Mouse (Mus musculus) cortical plate, adult 2 months (tissue): ENCODE results near the gene Dhx38. TPM values are rescaled to one million over a fixed set of nuclear protein-coding genes. Genes with fewer than 3 reads are reported as not detected.
A peak's percentile ranks its signal among the peaks of the same experiment; 100 is the strongest.

Source experiments
- H3K27ac ChIP-seq: fragments of 200-500 bp; 2 replicates; pipeline ENCODE4 v1.5.1; 2012; ENCODE audit warnings: low read length, control low read depth, inconsistent platforms; ENCODE audit not compliant: insufficient read depth
- H3K4me1 ChIP-seq: fragments of 200-500 bp; 2 replicates; pipeline ENCODE4 v1.6.1; 2011; ENCODE audit warnings: low read length; ENCODE audit not compliant: control insufficient read depth, insufficient read depth
- H3K4me3 ChIP-seq: fragments of 200-500 bp; 2 replicates; pipeline ENCODE4 v1.5.1; 2011; ENCODE audit warnings: mild to moderate bottlenecking, low read length, control low read depth; ENCODE audit not compliant: insufficient read depth
- CTCF ChIP-seq: fragments of 200-500 bp; IDR thresholded peaks from 2 replicates; pipeline ENCODE4 v1.5.1; 2011; ENCODE audit warnings: mild to moderate bottlenecking, control low read depth, low read length; ENCODE audit not compliant: insufficient read depth; ENCODE audit errors: extremely low read depth
- POLR2A ChIP-seq: fragments of 200-500 bp; IDR thresholded peaks from 2 replicates; pipeline ENCODE4 v1.6.1; 2011; ENCODE audit warnings: mild to moderate bottlenecking, low read length, control low read depth; ENCODE audit not compliant: insufficient read depth; ENCODE audit errors: extremely low read depth
- polyA plus RNA-seq: library from polyadenylated mRNA; depleted of rRNA; stranded (reverse); fragments of >200 nt; gene quantifications from 2 replicates; pipeline ENCODE4 v1.2.3, GENCODE M21; 2012

The Dhx38 gene
- polyA plus RNA-seq, 1 experiment, result 17.4 TPM

DNA sequence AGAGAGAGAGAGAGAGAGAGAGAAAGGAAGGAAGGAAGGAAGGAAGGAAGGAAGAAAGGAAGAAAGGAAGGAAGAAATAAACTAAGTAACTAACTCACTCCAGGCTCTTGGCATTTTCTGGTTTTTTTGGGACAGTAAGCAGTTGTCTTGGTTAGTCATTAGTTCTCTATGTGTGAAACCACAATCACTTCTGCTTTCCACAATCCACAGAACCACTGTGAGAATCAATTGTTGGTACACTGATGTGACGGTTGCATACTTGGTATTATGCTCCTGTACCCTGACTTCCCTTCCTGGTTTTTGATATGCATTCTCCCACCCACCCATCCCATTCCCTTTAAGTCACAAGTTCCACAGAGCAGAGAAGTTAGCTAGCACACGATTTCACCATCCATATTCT lies 1.8 kb downstream of the Dhx38 start:
- TF ChIP-seq CTCF (no peak), POLR2A (no peak)
- no peaks in the 10 kb centered on the region for H3K4me1 ChIP-seq
- no peak overlapping the region for H3K4me3 ChIP-seq
- H3K27ac ChIP-seq, result no peak overlapping the region

DNA sequence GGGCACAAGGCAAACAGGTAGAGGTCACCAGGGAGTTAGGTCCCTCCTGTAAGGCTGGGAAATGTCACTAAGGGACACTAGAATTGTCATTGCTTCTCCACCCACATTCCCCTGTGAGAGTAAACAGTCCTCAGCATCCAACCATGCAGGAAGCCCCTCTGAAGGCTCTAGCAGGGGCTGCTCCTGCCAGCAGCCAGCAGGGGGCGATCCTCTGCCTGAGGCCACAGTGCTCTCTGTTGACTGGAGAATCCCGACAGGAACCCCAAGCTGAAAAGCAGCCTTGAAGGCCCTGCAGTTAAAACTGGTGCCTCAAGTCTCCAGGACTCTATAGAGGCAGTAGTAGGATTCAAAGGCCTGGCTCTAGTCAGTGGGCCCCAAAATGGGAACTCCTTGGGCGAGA lies 14.0 kb downstream of the Dhx38 start:
- no peak overlapping the region for H3K27ac ChIP-seq
- TF ChIP-seq POLR2A (no peak), CTCF (peak; percentile 33)

DNA sequence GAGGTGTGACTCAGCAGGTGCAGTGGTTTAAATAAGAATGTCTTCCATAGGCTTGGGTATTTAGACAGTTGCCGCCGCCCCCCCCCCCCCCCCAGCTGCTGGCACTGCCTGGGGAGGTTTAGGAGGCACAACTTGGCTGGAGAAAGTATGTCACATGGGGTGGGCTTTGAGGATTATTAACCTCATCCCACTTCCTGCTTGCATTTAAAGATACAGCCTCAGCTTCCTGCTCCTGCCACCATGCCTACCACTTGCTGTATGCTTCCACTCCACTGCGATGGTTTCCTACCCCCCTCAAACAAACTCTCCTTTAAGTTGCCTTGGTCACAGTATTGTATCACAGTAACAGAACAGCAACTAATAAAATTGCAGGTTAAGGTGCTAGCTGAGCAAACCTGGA lies 21.6 kb downstream of the Dhx38 start:
- no peak for TF ChIP-seq CTCF
- H3K4me3 ChIP-seq, result no peak overlapping the region
- H3K27ac ChIP-seq, result peak overlapping the region; percentile 21; the same call in 1 of the 2 replicates
- H3K4me1 ChIP-seq, result no peaks in the 10 kb centered on the region

More for the DNA sequence above, 14.0 kb downstream of the Dhx38 start:
- Histone ChIP-seq H3K4me1 (no peaks in the 10 kb centered on the region), H3K4me3 (no peak overlapping the region)

DNA sequence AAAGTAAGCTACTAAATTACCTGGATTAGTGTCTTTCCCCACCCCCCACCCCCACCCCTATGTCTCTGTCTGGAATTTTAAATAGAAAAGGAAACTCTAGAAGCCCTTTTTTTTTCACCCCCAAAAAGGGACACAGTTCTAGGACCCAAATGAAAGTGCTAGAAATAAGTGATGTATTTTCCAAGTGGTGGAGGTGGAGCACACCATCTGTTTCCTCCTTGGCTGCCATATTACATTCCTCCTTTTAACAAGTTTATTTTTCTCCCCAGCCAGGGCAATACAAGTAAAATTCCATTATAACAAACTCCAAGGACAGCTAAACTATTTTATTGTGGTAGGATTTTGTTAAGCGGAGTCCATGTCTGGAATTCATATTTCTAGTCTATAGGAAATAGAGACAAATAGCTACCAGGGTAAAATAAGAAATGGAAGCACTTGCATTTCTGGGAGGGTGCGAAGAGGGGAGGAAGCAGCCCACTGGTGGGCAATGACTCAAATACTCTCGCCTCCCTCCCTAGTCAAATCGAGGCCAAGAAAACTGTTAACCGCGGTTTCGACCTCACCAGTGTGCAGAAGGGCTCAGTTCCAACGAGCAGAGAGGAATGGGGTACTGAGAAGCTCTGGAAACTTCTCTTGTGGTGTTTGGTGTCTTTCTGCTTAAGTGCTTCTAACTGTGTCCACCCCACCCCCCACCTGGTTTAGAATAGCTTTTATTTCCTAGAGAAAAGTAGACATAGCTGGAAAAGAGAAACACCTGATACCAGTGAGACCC lies 22.7 kb downstream of the Dhx38 start:
- TF ChIP-seq POLR2A, result no peak
- TF ChIP-seq CTCF, result no peak

DNA sequence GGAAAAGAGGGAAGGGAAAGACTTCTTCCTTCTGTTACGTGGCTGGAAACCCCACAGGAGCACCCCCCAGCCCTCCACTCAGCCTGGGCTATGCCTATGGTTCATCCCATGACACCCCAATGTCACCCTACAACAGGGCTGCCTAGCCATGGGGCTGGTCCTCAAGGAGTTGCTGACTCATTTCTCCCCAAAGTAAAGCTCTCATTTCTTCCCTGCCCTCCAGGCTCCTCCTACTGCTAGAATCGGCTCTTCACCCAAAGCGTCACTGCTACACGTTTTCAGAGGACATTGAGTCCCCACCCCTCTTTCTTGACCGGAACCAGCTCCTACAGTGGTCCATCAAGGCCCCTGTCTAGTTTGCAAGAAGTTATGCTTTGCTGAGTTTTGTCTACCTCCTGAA lies 23.5 kb downstream of the Dhx38 start:
- H3K4me3 ChIP-seq, result no peak overlapping the region
- H3K27ac ChIP-seq, result peak overlapping the region; percentile 68; the same call in 1 of the 2 replicates
- no peak for TF ChIP-seq CTCF
- no peak for TF ChIP-seq POLR2A
- no peaks in the 10 kb centered on the region for H3K4me1 ChIP-seq

More for the DNA sequence above, 22.7 kb downstream of the Dhx38 start:
- H3K4me1 ChIP-seq, result no peaks in the 10 kb centered on the region
- 0 out of 2 replicates have a peak overlapping the region, but pooled peaks have one; percentile 68 for H3K27ac ChIP-seq
- no peak overlapping the region for H3K4me3 ChIP-seq

DNA sequence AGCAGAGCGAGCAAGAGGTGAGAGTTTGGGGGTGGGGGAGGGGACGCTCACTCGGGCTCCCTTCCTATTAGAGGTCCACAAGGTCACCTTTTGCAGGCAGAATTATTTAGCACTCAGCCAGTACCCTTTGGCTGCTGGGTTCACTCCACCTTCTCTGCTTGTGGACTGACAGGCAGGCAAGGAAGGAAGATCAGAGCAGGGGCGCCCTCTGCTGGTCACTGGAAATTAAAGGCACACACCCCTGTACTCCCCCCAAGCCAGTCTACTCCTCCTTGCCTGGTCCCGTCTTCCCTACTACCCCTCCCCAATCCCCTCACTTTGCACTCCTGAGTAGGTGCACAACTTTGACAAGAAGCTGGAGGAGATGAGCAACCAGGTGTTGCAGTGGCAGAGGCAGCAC lies 29.0 kb downstream of the Dhx38 start:
- 0 out of 2 replicates have a peak overlapping the region, but pooled peaks have one; percentile 6 for H3K4me3 ChIP-seq
- TF ChIP-seq POLR2A, result no peak
- TF ChIP-seq CTCF, result peak; percentile 74
- H3K4me1 ChIP-seq, result no peaks in the 10 kb centered on the region
- H3K27ac ChIP-seq, result no peak overlapping the region

DNA sequence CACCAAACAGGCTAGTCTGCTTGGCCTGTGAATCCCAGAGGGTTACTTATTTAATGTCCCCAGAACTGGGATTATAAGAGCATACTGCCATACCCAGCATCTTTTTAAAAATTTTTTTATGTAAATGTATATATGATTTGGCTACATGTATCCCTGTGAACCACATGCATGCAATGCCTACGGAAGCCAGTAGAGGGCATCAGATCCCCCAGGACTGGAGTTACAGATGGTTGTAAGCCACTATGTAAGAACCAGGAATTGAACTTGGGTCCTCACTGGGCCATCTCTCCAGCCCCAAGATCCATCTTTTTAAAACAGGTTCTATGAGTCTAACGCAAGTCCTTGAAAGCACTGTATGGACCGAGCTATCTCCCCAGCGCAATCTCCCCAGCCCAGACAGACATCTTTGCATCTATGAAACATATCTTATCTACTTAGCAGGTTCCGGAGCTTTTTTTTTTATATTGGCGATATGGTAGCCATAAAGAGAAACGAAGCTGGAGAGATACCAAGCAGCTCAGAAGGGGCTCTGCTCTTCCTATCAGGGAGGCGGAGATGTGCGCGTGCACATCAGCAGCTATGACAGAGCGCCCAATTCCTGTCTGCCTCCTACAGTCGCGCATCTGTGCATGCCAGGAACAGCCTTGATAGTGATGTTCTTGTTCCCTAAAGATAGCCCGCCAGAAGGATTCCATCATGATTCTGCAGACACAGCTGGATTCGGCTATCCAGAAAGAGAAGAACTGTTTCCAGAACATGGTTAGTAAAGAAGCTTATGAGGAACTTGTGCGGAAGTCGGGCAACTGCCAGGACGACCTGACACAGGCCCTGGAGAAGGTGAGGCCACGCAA lies 30.3 kb downstream of the Dhx38 start:
- no peaks in the 10 kb centered on the region for H3K4me1 ChIP-seq
- no peak overlapping the region for H3K4me3 ChIP-seq
- H3K27ac ChIP-seq, result no peak overlapping the region
- no peak for TF ChIP-seq POLR2A
- TF ChIP-seq CTCF, result peak; percentile 49; the same call in 1 of the 2 replicates

DNA sequence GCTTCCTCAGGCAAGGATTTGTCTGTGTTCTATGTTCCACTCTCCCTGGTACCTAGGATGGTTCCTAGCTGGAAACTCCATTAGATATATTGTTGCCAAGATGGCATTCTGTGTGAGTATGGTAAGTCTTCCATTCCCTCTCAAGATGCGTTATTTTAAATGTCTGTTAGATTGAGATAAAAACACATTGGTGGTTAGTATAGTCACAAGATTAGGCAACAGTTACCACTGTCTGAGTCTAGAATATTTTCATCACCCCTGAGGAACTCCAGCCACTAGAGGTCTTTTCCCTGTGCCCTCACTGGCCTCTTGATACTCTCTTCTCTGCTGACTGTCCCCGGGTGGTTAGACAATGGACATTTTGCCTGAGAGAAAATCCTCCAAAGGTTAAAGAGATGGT lies 41.7 kb downstream of the Dhx38 start:
- no peak for TF ChIP-seq CTCF
- no peak for TF ChIP-seq POLR2A
- H3K4me3 ChIP-seq, result no peak overlapping the region

DNA sequence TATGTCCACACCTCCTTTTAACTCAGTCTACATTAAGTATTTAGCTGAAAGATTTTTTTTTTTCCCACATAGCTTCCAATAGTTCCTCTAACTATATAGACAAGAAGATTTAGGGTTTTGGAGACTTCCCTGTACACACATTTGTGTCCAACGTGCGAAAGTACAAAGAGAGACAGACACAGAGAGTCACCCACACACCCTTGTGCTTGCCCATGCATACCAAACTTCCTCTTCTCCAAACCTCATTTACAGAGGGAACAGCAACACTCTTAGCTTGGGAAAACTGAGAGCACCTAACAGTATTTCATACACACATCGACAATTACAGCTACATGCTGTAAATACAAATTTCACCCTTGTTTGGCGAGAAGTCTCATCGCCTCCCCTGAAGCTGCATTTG lies 60.1 kb downstream of the Dhx38 start:
- no peak overlapping the region for H3K27ac ChIP-seq
- TF ChIP-seq CTCF (no peak), POLR2A (no peak)
- H3K4me3 ChIP-seq, result no peak overlapping the region
- no peaks in the 10 kb centered on the region for H3K4me1 ChIP-seq

More for the DNA sequence above, 41.7 kb downstream of the Dhx38 start:
- Histone ChIP-seq H3K27ac (no peak overlapping the region), H3K4me1 (no peaks in the 10 kb centered on the region)

DNA sequence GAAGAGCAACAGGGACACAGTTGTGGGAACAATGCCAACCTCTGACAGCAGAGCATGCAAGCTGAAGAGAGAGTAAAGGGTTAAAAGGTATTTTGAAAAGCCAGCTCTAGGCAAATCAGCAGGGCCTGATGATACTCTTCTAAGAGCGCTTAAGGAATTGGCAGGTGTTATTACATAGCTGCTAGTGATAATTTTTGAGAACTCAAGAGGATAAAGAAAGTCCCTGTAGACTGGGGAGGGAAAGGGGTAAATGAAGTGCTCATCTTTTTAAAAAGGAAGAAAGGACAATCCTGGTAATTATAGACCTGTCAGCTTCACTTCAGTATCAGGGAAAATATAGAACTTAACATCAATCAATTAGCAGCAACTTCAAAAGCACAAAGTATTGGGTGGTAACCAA lies 62.1 kb downstream of the Dhx38 start:
- H3K4me1 ChIP-seq, result no peaks in the 10 kb centered on the region
- H3K27ac ChIP-seq, result no peak overlapping the region
- TF ChIP-seq CTCF (no peak), POLR2A (no peak)
- no peak overlapping the region for H3K4me3 ChIP-seq
